Mouse (Mus musculus): ENCODE data around the gene Slc10a7. TPM values are rescaled to one million over a fixed set of nuclear protein-coding genes. Genes with fewer than 3 reads are reported as not detected.

The Slc10a7 gene
- polyA plus RNA-seq, 1 experiment from 2014 or later, result 22.8 TPM

DNA sequence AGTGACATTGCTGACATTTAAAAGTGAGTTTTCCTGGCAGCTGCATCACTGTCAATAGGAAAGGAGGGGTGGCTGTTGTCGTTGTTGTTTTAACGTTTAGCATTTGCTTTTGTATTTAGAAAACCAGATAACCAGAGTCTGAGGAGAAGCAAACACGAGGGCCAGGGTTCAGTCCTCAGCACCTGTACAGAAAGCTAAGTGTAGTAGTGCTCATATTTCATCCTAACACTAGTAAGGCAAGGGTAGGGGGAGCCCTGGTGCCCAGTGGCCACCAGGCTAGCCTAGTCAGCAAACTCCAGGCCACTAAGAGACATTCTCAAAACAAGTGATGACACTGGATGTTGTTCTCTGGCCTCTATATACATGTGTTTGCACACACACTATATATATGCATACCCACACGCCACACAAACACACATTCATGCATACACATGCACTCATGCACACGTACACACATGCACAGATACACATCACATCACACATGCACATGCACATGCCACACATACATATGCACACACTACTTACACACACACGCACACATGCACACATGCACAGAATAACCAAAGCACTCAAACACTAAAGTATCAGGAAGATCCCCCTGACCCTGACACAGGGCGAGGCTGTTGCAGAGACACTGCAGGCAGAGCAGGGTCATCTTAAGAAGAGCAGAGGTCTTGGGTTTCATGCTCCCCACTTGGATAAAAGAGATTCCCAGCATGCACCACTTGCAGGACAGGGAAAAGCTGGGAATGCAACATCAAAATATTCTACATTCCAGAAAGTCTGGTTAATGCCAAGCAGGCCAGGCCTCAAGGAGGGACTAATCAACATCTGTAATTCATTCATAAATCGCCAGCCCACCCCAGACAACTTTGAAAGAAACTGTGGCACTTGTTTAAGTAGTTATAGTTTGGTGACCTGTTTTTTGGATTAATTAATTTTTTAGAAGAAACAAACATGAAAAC, 241.0 kb downstream of the Slc10a7 start:
- ATAC-seq (ENCODE audit: low FRiP score, low read depth), result no peak; the same call in 1 of the 2 replicates
- WGBS, result 69% methylated on average over 8 of the region's 8 CpGs
- H3K27ac ChIP-seq, result peak overlapping the region; percentile 52; the same call in 1 of the 2 replicates

DNA sequence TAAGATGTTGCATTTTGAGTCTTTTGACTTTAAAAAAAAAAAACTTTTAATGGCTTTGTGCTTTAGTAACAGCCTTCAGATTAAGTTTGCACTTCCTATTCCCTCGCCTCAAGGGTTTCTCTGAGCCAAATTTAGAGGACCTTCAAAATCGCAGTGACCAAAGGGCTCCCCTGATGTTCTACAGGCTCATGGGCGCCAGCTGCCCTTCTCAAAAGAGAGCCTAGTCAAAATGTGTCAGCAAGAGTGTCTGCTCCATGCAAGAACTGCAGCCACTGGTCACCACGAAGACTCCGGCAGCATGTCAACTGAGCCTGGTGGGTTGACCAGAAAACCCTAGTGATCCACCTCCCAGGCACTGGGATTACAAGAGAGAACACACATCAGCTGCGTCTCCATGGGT, 242.0 kb downstream of the Slc10a7 start:
- no peak for ATAC-seq (ENCODE audit: low FRiP score, low read depth)
- no peaks in the 10 kb centered on the region for H3K27me3 ChIP-seq
- no peaks in the 10 kb centered on the region for H3K36me3 ChIP-seq
- no peaks in the 10 kb centered on the region for H3K9me3 ChIP-seq
- H3K4me1 ChIP-seq, result peaks cover 29% of the 10 kb centered on the region
- H3K9ac ChIP-seq, result no peak overlapping the region
- H3K4me3 ChIP-seq, result no peak overlapping the region
- 86% methylated on average over 6 of the region's 6 CpGs for WGBS
- no peak overlapping the region for H3K4me2 ChIP-seq (replicated peaks)
- H3K27ac ChIP-seq, result no peak overlapping the region

More for the DNA sequence above, 241.0 kb downstream of the Slc10a7 start:
- Histone ChIP-seq H3K4me1 (peaks cover 29% of the 10 kb centered on the region), H3K27me3 (no peaks in the 10 kb centered on the region), H3K9ac (no peak overlapping the region), H3K36me3 (no peaks in the 10 kb centered on the region), H3K9me3 (no peaks in the 10 kb centered on the region), H3K4me3 (no peak overlapping the region), H3K4me2 (replicated peaks) (no peak overlapping the region)

DNA sequence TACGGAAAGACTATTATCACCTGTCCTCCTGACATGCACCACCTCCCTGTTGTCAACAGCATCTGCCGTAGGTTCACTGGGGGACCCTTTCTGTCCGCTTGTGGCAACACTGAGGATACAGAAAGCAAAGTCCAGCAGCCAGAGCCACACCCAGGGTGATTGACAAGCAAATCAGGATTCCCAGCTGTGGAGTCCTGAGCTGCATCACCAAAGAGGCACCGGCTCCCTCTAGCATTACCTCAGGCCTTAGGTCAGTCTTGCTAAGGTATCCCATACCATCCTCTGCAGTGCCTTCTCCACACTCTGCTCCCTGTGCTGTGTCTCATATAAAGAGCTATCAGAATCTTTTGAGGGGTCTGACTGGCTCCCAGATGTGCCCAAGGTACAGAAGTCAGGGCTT, 245.8 kb downstream of the Slc10a7 start:
- no peaks in the 10 kb centered on the region for H3K36me3 ChIP-seq
- H3K9ac ChIP-seq, result no peak overlapping the region
- no peaks in the 10 kb centered on the region for H3K9me3 ChIP-seq
- peaks cover 19% of the 10 kb centered on the region for H3K4me1 ChIP-seq
- ATAC-seq (ENCODE audit: low FRiP score, low read depth), result no peak
- no peak overlapping the region for H3K4me2 ChIP-seq (replicated peaks)
- WGBS, result 73% methylated on average over 4 of the region's 4 CpGs
- no peak overlapping the region for H3K27ac ChIP-seq
- H3K4me3 ChIP-seq, result no peak overlapping the region
- H3K27me3 ChIP-seq, result no peaks in the 10 kb centered on the region

DNA sequence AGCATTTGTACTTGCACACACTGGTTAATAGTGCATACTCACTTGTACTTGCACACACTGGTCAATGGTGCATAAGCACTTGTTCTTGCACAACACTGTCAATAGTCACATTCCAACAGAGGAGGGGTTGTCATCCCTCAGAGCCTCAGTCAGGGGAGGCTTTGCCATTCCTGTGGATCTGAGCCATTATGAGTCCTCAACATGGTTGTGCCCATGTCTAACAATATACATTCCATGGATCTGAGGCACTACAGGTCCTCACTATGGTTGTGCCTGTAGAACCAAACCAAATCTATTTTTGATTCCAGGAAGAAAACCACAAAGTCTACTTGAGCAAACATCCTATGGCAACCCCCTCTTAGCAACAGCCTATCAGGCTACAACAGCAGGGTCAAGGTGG, 250.0 kb downstream of the Slc10a7 start:
- Histone ChIP-seq H3K9me3 (peaks cover 2% of the 10 kb centered on the region; the same call in 1 of the 2 replicates), H3K27ac (no peak overlapping the region), H3K4me3 (no peak overlapping the region), H3K9ac (no peak overlapping the region), H3K27me3 (no peaks in the 10 kb centered on the region), H3K4me2 (replicated peaks) (no peak overlapping the region), H3K36me3 (no peaks in the 10 kb centered on the region), H3K4me1 (no peaks in the 10 kb centered on the region)
- no peak for ATAC-seq (ENCODE audit: low FRiP score, low read depth)

DNA sequence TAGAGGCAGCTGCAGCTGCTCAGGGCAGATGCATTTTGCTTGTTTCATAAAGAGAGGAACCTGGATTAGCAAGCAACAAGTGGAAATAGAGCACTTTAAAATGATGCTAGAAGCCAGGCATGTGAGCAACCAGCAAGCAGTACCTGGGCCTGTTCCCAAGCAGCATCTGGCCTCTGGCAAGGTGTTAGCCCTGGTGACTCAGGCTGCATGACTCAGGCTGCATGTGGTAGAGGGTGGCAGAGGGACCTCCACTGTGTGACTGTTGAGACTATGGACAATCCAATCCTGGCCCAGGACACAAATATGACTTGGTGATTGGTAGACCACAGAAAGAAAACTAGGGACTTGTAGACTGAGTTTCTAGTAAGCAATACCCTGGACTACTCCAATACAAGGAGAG, 255.8 kb downstream of the Slc10a7 start:
- H3K4me2 ChIP-seq (replicated peaks), result no peak overlapping the region
- no peak overlapping the region for H3K4me3 ChIP-seq
- H3K9me3 ChIP-seq, result peaks cover 2% of the 10 kb centered on the region; the same call in 1 of the 2 replicates
- no peak for ATAC-seq (ENCODE audit: low FRiP score, low read depth)
- no peak overlapping the region for H3K27ac ChIP-seq
- H3K27me3 ChIP-seq, result no peaks in the 10 kb centered on the region
- no peaks in the 10 kb centered on the region for H3K36me3 ChIP-seq
- H3K4me1 ChIP-seq, result no peaks in the 10 kb centered on the region
- no peak overlapping the region for H3K9ac ChIP-seq

DNA sequence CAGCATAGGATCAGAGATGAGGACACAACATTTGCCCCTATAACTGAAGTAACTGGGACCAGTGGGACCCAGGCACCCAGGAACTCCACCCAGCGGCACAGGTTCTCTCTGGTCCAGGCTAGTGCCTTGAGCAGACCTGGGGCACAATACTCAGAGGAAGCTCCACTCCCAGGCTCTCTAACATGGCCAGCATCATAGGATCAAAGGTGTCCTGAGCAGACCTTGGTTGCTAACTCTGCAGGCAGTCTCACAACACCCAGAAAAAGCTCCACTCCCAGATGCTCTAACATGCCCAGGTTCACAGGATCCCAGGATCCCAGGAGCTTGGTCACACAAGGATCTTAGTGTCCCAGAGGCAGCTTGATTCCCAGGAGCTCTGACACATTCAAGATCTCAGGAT, 256.4 kb downstream of the Slc10a7 start:
- WGBS, result 96% methylated on average over 1 of the region's 1 CpGs
- H3K4me3 ChIP-seq, result no peak overlapping the region
- no peaks in the 10 kb centered on the region for H3K36me3 ChIP-seq
- no peak overlapping the region for H3K27ac ChIP-seq
- peaks cover 2% of the 10 kb centered on the region; the same call in 1 of the 2 replicates for H3K9me3 ChIP-seq
- no peaks in the 10 kb centered on the region for H3K4me1 ChIP-seq
- ATAC-seq (ENCODE audit: low FRiP score, low read depth), result no peak
- H3K4me2 ChIP-seq (replicated peaks), result no peak overlapping the region
- H3K9ac ChIP-seq, result no peak overlapping the region
- no peaks in the 10 kb centered on the region for H3K27me3 ChIP-seq

DNA sequence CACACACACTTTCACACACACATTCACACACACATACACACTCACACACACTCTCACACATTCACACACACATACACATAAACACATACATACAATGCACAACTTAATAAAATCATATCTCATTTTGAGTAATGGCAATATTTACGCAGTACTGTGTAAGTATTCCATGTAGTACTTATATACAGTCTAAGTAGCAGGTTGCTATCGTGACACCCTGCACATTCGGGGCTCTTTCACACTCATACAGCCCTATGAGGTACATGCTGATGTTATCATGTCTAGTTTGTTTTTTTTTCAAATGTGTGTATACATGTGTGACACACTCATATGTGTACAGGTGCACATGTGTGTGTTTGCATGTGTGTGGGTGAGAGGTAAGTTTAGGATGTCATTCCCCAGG, 261.4 kb downstream of the Slc10a7 start:
- 92% methylated on average over 3 of the region's 3 CpGs for WGBS
- ATAC-seq (ENCODE audit: low FRiP score, low read depth), result no peak
- no peaks in the 10 kb centered on the region for H3K36me3 ChIP-seq

DNA sequence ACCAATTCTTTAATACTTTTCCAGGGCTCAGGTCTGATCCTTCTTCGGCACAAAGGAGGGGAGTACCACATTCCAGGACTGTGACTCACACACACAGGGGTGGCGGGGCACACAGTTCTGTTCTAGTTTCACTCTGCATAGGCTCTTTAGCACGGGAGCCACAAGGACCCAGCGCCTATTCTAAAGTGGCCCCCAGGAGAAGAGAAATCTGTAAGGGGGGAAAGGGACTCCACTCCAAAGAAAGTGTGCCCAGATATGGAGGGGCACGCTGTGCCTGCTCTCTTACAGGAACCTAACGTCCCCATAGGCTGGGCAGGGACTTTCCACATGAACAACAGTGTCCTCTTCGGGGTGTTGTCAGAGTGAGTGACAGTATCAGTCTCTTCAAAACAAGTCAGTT, 262.1 kb downstream of the Slc10a7 start:
- WGBS, result 62% methylated on average over 7 of the region's 7 CpGs
- Histone ChIP-seq H3K4me1 (no peaks in the 10 kb centered on the region), H3K4me3 (no peak overlapping the region), H3K4me2 (replicated peaks) (no peak overlapping the region), H3K36me3 (no peaks in the 10 kb centered on the region), H3K9me3 (no peaks in the 10 kb centered on the region), H3K9ac (no peak overlapping the region), H3K27ac (no peak overlapping the region), H3K27me3 (no peaks in the 10 kb centered on the region)
- no peak for ATAC-seq (ENCODE audit: low FRiP score, low read depth)

More for the DNA sequence above, 261.4 kb downstream of the Slc10a7 start:
- H3K27ac ChIP-seq, result no peak overlapping the region
- no peaks in the 10 kb centered on the region for H3K27me3 ChIP-seq
- H3K9ac ChIP-seq, result no peak overlapping the region
- no peak overlapping the region for H3K4me2 ChIP-seq (replicated peaks)
- no peaks in the 10 kb centered on the region for H3K4me1 ChIP-seq
- H3K4me3 ChIP-seq, result no peak overlapping the region
- H3K9me3 ChIP-seq, result no peaks in the 10 kb centered on the region

DNA sequence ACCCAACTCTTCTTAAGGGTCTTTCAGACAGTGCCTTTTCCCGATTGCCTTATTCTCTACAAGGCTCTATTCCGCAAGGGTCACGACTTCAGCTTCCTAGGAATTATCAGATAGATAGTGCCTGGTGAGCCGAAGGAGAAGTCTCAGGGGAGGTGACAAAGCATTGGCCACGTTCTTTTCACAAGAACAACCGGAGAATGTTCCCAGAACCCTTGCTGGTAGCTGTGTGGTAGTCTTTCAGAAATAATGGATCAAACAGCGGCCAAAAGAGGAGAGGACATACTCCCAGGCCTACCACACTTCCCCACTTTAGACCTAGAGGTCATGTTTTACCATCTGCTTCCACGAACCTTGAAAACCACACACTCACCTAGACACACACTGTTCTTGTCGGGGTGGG, 267.7 kb downstream of the Slc10a7 start:
- Histone ChIP-seq H3K4me1 (no peaks in the 10 kb centered on the region), H3K9ac (no peak overlapping the region), H3K9me3 (no peaks in the 10 kb centered on the region), H3K4me3 (no peak overlapping the region), H3K27ac (no peak overlapping the region), H3K36me3 (no peaks in the 10 kb centered on the region), H3K27me3 (no peaks in the 10 kb centered on the region), H3K4me2 (replicated peaks) (no peak overlapping the region)
- 91% methylated on average over 9 of the region's 9 CpGs for WGBS
- no peak for ATAC-seq (ENCODE audit: low FRiP score, low read depth)

Other genes with a start within 250 kb of the Slc10a7 start
- 0.09 TPM in 1 of 2 replicates, not detected in the other for gene Pou4f2, start 72.7 kb upstream of the Slc10a7 start, polyA plus RNA-seq (2015; fragmentation: Nextera tagmentation; extraction: Ambion mirVana)
- 279 TPM in 2 replicates for gene Rbmxl1, start 448 bp upstream of the Slc10a7 start, polyA plus RNA-seq (2015; fragmentation: Nextera tagmentation; extraction: Ambion mirVana)